24 mouse cellular contexts compared by ENCODE assay signal in genomic region chr2:31610922-31611321, GRCm38 (mm10). TPM values are rescaled to one million over a fixed set of nuclear protein-coding genes. Genes with fewer than 3 reads are reported as not detected.
DNase-seq lines count a peak whose midpoint lies in the region; ATAC-seq and TF ChIP-seq lines count a peak whose summit lies in the region.
"Had no signal": no experiment of that assay in that cellular context is flagged by ENCODE, and none has a peak within 500 bp of the region (broad histone marks: within the 10 kb centered on the region; RNA-seq: fewer than 3 reads in every experiment).

No protein-coding gene starts in this region.

- peaks cover 100% of the 10 kb centered on the region for H3K36me3 ChIP-seq in forebrain, embryonic 10.5 days (replicated peaks)
- H3K36me3 ChIP-seq in forebrain, postnatal 0 days (ENCODE audit: insufficient read depth), result peaks cover 80% of the 10 kb centered on the region
- H3K36me3 ChIP-seq in midbrain, embryonic 12.5 days, result peaks cover 93% of the 10 kb centered on the region
- H3K36me3 ChIP-seq in midbrain, postnatal 0 days (ENCODE audit: insufficient read depth, low read length), result peaks cover 88% of the 10 kb centered on the region
- peaks cover 98% of the 10 kb centered on the region for H3K36me3 ChIP-seq in embryonic facial prominence, embryonic 12.5 days

- H3K4me2 ChIP-seq in forebrain, postnatal 0 days (ENCODE audit: low read depth), result no peak overlapping the region
- no peak overlapping the region for H3K4me2 ChIP-seq in midbrain, embryonic 12.5 days (replicated peaks)
- H3K4me2 ChIP-seq in midbrain, postnatal 0 days (ENCODE audit: low read depth, low read length, poor library complexity, severe bottlenecking), result no peak overlapping the region
- no peak overlapping the region for H3K4me2 ChIP-seq in embryonic facial prominence, embryonic 12.5 days (replicated peaks)
- H3K4me2 ChIP-seq: heart, embryonic 15.5 days; kidney, embryonic 15.5 days; limb, embryonic 15.5 days; liver, embryonic 15.5 days had no signal

- WGBS in forebrain, embryonic 10.5 days, result 59% methylated on average over 4 of the region's 4 CpGs
- 52% methylated on average over 4 of the region's 4 CpGs for WGBS in forebrain, postnatal 0 days
- 35% methylated on average over 4 of the region's 4 CpGs for WGBS in midbrain, embryonic 12.5 days
- 39% methylated on average over 4 of the region's 4 CpGs for WGBS in midbrain, postnatal 0 days
- WGBS in embryonic facial prominence, embryonic 12.5 days, result 51% methylated on average over 4 of the region's 4 CpGs

- ATAC-seq in forebrain, postnatal 0 days, result no peak
- ATAC-seq in midbrain, embryonic 12.5 days (ENCODE audit: low FRiP score, low read depth), result 0 out of 2 replicates have a peak, but pooled peaks have one; percentile 52
- ATAC-seq in midbrain, postnatal 0 days (ENCODE audit: low FRiP score), result no peak
- ATAC-seq in embryonic facial prominence, embryonic 12.5 days (ENCODE audit: insufficient number of reproducible peaks, insufficient read depth, low FRiP score, low TSS enrichment), result no peak
- ATAC-seq: intestine, embryonic 16.5 days; lung, postnatal 0 days had no signal

- no peak overlapping the region for H3K9ac ChIP-seq in forebrain, postnatal 0 days
- H3K9ac ChIP-seq in midbrain, embryonic 12.5 days (replicated peaks), result no peak overlapping the region
- no peak overlapping the region for H3K9ac ChIP-seq in midbrain, postnatal 0 days (replicated peaks; ENCODE audit: low read length, poor library complexity, severe bottlenecking)
- H3K9ac ChIP-seq in embryonic facial prominence, embryonic 12.5 days, result no peak overlapping the region
- H3K9ac ChIP-seq: heart, embryonic 15.5 days; kidney, embryonic 15.5 days; limb, embryonic 15.5 days; liver, embryonic 15.5 days had no signal

- H3K9me3 ChIP-seq in forebrain, embryonic 10.5 days, result no peaks in the 10 kb centered on the region
- H3K9me3 ChIP-seq in forebrain, postnatal 0 days (ENCODE audit: low read length), result no peaks in the 10 kb centered on the region
- H3K9me3 ChIP-seq in midbrain, embryonic 12.5 days, result no peaks in the 10 kb centered on the region
- H3K9me3 ChIP-seq in midbrain, postnatal 0 days (ENCODE audit: low read length), result no peaks in the 10 kb centered on the region
- H3K9me3 ChIP-seq in embryonic facial prominence, embryonic 12.5 days, result no peaks in the 10 kb centered on the region
- H3K9me3 ChIP-seq: heart, embryonic 15.5 days; kidney, embryonic 15.5 days; limb, embryonic 15.5 days; liver, embryonic 15.5 days had no signal

- H3K4me3 ChIP-seq in forebrain, embryonic 10.5 days, result no peak overlapping the region
- no peak overlapping the region for H3K4me3 ChIP-seq in forebrain, postnatal 0 days (ENCODE audit: low read depth, low read length)
- H3K4me3 ChIP-seq in midbrain, embryonic 12.5 days, result no peak overlapping the region
- H3K4me3 ChIP-seq in midbrain, postnatal 0 days (ENCODE audit: low read depth, low read length), result no peak overlapping the region
- H3K4me3 ChIP-seq in embryonic facial prominence, embryonic 12.5 days, result no peak overlapping the region
- H3K4me3 ChIP-seq: heart, embryonic 15.5 days; kidney, embryonic 15.5 days; limb, embryonic 15.5 days; liver, embryonic 15.5 days had no signal

- H3K27me3 ChIP-seq in forebrain, embryonic 10.5 days (ENCODE audit: poor library complexity, severe bottlenecking), result no peaks in the 10 kb centered on the region; the same call in 1 of the 2 replicates
- H3K27me3 ChIP-seq in forebrain, postnatal 0 days (ENCODE audit: insufficient read depth, low read length), result no peaks in the 10 kb centered on the region
- H3K27me3 ChIP-seq in midbrain, embryonic 12.5 days, result peaks cover 56% of the 10 kb centered on the region
- no peaks in the 10 kb centered on the region for H3K27me3 ChIP-seq in midbrain, postnatal 0 days (ENCODE audit: insufficient read depth, low read length)
- no peaks in the 10 kb centered on the region for H3K27me3 ChIP-seq in embryonic facial prominence, embryonic 12.5 days
- H3K27me3 ChIP-seq: heart, embryonic 15.5 days; kidney, embryonic 15.5 days; limb, embryonic 15.5 days; liver, embryonic 15.5 days had no signal

- peaks cover 28% of the 10 kb centered on the region for H3K4me1 ChIP-seq in forebrain, embryonic 10.5 days
- no peaks in the 10 kb centered on the region for H3K4me1 ChIP-seq in forebrain, postnatal 0 days (ENCODE audit: insufficient read depth)
- H3K4me1 ChIP-seq in midbrain, embryonic 12.5 days, result peaks cover 23% of the 10 kb centered on the region
- no peaks in the 10 kb centered on the region for H3K4me1 ChIP-seq in midbrain, postnatal 0 days (ENCODE audit: insufficient read depth, low read length)
- no peaks in the 10 kb centered on the region for H3K4me1 ChIP-seq in embryonic facial prominence, embryonic 12.5 days
- H3K4me1 ChIP-seq: heart, embryonic 15.5 days; kidney, embryonic 15.5 days; limb, embryonic 15.5 days had no signal

- H3K27ac ChIP-seq in forebrain, embryonic 10.5 days, result peak overlapping the region; percentile 71
- no peak overlapping the region for H3K27ac ChIP-seq in forebrain, postnatal 0 days (ENCODE audit: low read depth, low read length)
- H3K27ac ChIP-seq in midbrain, embryonic 12.5 days (replicated peaks), result no peak overlapping the region
- H3K27ac ChIP-seq in midbrain, postnatal 0 days (ENCODE audit: low read depth, low read length), result no peak overlapping the region
- peak overlapping the region; percentile 17; the same call in 1 of the 2 replicates for H3K27ac ChIP-seq in embryonic facial prominence, embryonic 12.5 days
- H3K27ac ChIP-seq: heart, embryonic 15.5 days; kidney, embryonic 15.5 days; limb, embryonic 15.5 days; liver, embryonic 15.5 days had no signal

- no peak for TF ChIP-seq CTCF in forebrain, postnatal 0 days (IDR thresholded peaks at IDR 0.05; ENCODE audit: low read depth)
- TF ChIP-seq CTCF in midbrain, postnatal 0 days (IDR thresholded peaks at IDR 0.05), result no peak

- no peak for DNase-seq in forebrain, embryonic 10.5 days (ENCODE audit: extremely low spot score, low spot score)
- DNase-seq in forebrain, postnatal 0 days, result no peak
- no peak for DNase-seq in midbrain, postnatal 0 days (ENCODE audit: low spot score)
- DNase-seq in kidney, postnatal 10 days, result no peak
- no peak for DNase-seq in thymus, postnatal 10 days (ENCODE audit: low spot score in 2 of 2)
- DNase-seq in heart, adult 11 months, result no peak
- DNase-seq: cerebellum, adult 2 months; cerebellum, postnatal 36 days; gastrocnemius, postnatal 14 days; heart, postnatal 4 days; right cerebral cortex, postnatal 4 days; thymus, postnatal 14 days had no signal

RNA-seq across cellular contexts. Expression of gene Prdm12, which starts 28.9 kb away (rescaled TPM):
- 0.51 and 0.77 TPM in 2 replicates for polyA plus RNA-seq in forebrain, embryonic 10.5 days (2016; fragmentation: Nextera tagmentation; extraction: Ambion mirVana)
- total RNA-seq in forebrain, postnatal 0 days (2014; rRNA removed), result 0.62 and 2.5 TPM in 2 replicates
- polyA plus RNA-seq in forebrain, postnatal 0 days (2015; fragmentation: Nextera tagmentation; extraction: Ambion mirVana), result 1.0 and 1.9 TPM in 2 replicates
- polyA plus RNA-seq in midbrain, embryonic 12.5 days (2016; fragmentation: Nextera tagmentation; extraction: Ambion mirVana), result 21.0 and 25.5 TPM in 2 replicates
- total RNA-seq in midbrain, postnatal 0 days (2014; rRNA removed), result 0.99 and 1.4 TPM in 2 replicates
- polyA plus RNA-seq in midbrain, postnatal 0 days (2015; fragmentation: Nextera tagmentation; extraction: Ambion mirVana), result 1.9 and 2.4 TPM in 2 replicates
- 9.4 and 14.9 TPM in 2 replicates for polyA plus RNA-seq in embryonic facial prominence, embryonic 12.5 days (2016; fragmentation: Nextera tagmentation; extraction: Ambion mirVana)
- total RNA-seq: adrenal gland, postnatal 4 days; gastrocnemius, postnatal 14 days; heart, adult 8-10 months; heart, postnatal 4 days had no signal
- polyA plus RNA-seq: cerebellum, adult 2 months; heart, embryonic 15.5 days; intestine, embryonic 16.5 days; kidney, embryonic 15.5 days; large intestine, adult 2 months; limb, embryonic 15.5 days; liver, embryonic 15.5 days; lung, postnatal 0 days; stomach, embryonic 16.5 days had no signal

RNA-seq across cellular contexts. Expression of gene Fubp3, which starts 38.5 kb away (rescaled TPM):
- 92.9 and 97.4 TPM in 2 replicates for polyA plus RNA-seq in forebrain, embryonic 10.5 days (2016; fragmentation: Nextera tagmentation; extraction: Ambion mirVana)
- total RNA-seq in forebrain, postnatal 0 days (2014; rRNA removed), result 29.9 and 31.5 TPM in 2 replicates
- 26.6 and 38.7 TPM in 2 replicates for polyA plus RNA-seq in forebrain, postnatal 0 days (2015; fragmentation: Nextera tagmentation; extraction: Ambion mirVana)
- polyA plus RNA-seq in midbrain, embryonic 12.5 days (2016; fragmentation: Nextera tagmentation; extraction: Ambion mirVana), result 87.9 and 88.0 TPM in 2 replicates
- total RNA-seq in midbrain, postnatal 0 days (2014; rRNA removed), result 25.3 and 37.0 TPM in 2 replicates
- polyA plus RNA-seq in midbrain, postnatal 0 days (2015; fragmentation: Nextera tagmentation; extraction: Ambion mirVana), result 42.0 and 43.0 TPM in 2 replicates
- 91.7 and 95.9 TPM in 2 replicates for polyA plus RNA-seq in embryonic facial prominence, embryonic 12.5 days (2016; fragmentation: Nextera tagmentation; extraction: Ambion mirVana)

RNA-seq across cellular contexts. Expression of gene Exosc2, which starts 59.6 kb away (rescaled TPM):
- 104 and 110 TPM in 2 replicates for polyA plus RNA-seq in forebrain, embryonic 10.5 days (2016; fragmentation: Nextera tagmentation; extraction: Ambion mirVana)
- 33.4 and 41.9 TPM in 2 replicates for total RNA-seq in forebrain, postnatal 0 days (2014; rRNA removed)
- polyA plus RNA-seq in forebrain, postnatal 0 days (2015; fragmentation: Nextera tagmentation; extraction: Ambion mirVana), result 28.4 and 34.0 TPM in 2 replicates
- 61.0 and 63.9 TPM in 2 replicates for polyA plus RNA-seq in midbrain, embryonic 12.5 days (2016; fragmentation: Nextera tagmentation; extraction: Ambion mirVana)
- 26.7 and 27.4 TPM in 2 replicates for total RNA-seq in midbrain, postnatal 0 days (2014; rRNA removed)
- polyA plus RNA-seq in midbrain, postnatal 0 days (2015; fragmentation: Nextera tagmentation; extraction: Ambion mirVana), result 32.2 and 36.8 TPM in 2 replicates
- polyA plus RNA-seq in embryonic facial prominence, embryonic 12.5 days (2016; fragmentation: Nextera tagmentation; extraction: Ambion mirVana), result 79.6 and 79.7 TPM in 2 replicates

Comparison
In these comparisons a context has a peak if more than half of its experiments do, and no peak if none do; other contexts are left out.
1. H3K27ac ChIP-seq: peak in forebrain, embryonic 10.5 days (single experiment) and embryonic facial prominence, embryonic 12.5 days (single experiment); none in forebrain, postnatal 0 days (single experiment), midbrain, embryonic 12.5 days (single experiment) and midbrain, postnatal 0 days (single experiment).